Mouse (Mus musculus) limb, embryonic 10.5 days (tissue): Measurements from ENCODE around the gene Krtap2-4. TPM values are rescaled to one million over a fixed set of nuclear protein-coding genes. Genes with fewer than 3 reads are reported as not detected.
"Not testable (repeated sequence)": the region's sequence is repeated elsewhere in the genome, so short reads cannot be mapped to it uniquely, and the experiment has no call there.

Experiments used
- DNase-seq: peaks from one replicate; pipeline ENCODE4 v3.0.0-alpha.2; 2017; ENCODE audit warnings: low spot score
- H3K27ac ChIP-seq: fragments of 300-500 bp; sonication (generic); 2 replicates; pipeline ENCODE4 v1.5.1; 2016; ENCODE audit warnings: mild to moderate bottlenecking
- H3K27me3 ChIP-seq: fragments of 300-500 bp; sonication (generic); 2 replicates; pipeline ENCODE4 v1.6.1; 2016; ENCODE audit warnings: low read depth, mild to moderate bottlenecking; ENCODE audit not compliant: poor library complexity, severe bottlenecking
- H3K36me3 ChIP-seq: fragments of 300-500 bp; sonication (generic); 2 replicates; pipeline ENCODE4 v1.6.1; 2016; ENCODE audit warnings: mild to moderate bottlenecking, moderate library complexity
- H3K4me1 ChIP-seq: fragments of 300-500 bp; sonication (generic); 2 replicates; pipeline ENCODE4 v1.6.1; 2016
- H3K4me3 ChIP-seq: fragments of 300-500 bp; sonication (generic); 2 replicates; pipeline ENCODE4 v1.5.1; 2016; ENCODE audit warnings: mild to moderate bottlenecking, moderate library complexity
- H3K9me3 ChIP-seq: fragments of 300-500 bp; sonication (generic); replicated peaks from 2 replicates; pipeline ENCODE4 v1.6.1; 2016; ENCODE audit warnings: mild to moderate bottlenecking
- WGBS: fragments of 180-500 bp; shearing (Covaris S2); methylation state at CpG from one replicate; pipeline ENCODE4 v1.1.7; 2016; 5-methylcytosine and 5-hydroxymethylcytosine counted together
- polyA plus RNA-seq: library from polyadenylated mRNA; unstranded; fragments of >200 nt; fragmentation: Nextera tagmentation; extraction: Ambion mirVana; gene quantifications from 2 replicates; pipeline ENCODE4 v1.2.1, GENCODE M21; 2016

The Krtap2-4 gene
- polyA plus RNA-seq, 1 experiment from 2014 or later = not detected

- Histone ChIP-seq H3K9me3 (no peaks in the 10 kb centered on the region), H3K27ac (no peak overlapping the region), H3K36me3 (no peaks in the 10 kb centered on the region), H3K4me1 (peaks cover 2% of the 10 kb centered on the region; the same call in 1 of the 2 replicates), H3K27me3 (no peaks in the 10 kb centered on the region), H3K4me3 (no peak overlapping the region)
- DNase-seq = no peak
- WGBS = 85% methylated on average over 3 of the region's 3 CpGs
Measured at GRCm38 (mm10) chr11:99630890-99631289, 16.2 kb upstream of the Krtap2-4 start.

- WGBS = 84% methylated on average over 4 of the region's 4 CpGs
- no peaks in the 10 kb centered on the region for H3K9me3 ChIP-seq
- H3K4me1 ChIP-seq = no peaks in the 10 kb centered on the region
- no peaks in the 10 kb centered on the region for H3K27me3 ChIP-seq
- no peaks in the 10 kb centered on the region for H3K36me3 ChIP-seq
- DNase-seq = no peak
- no peak within 1 kb of the TSS for H3K27ac ChIP-seq
- no peak within 1 kb of the TSS for H3K4me3 ChIP-seq
Measured at GRCm38 (mm10) chr11:99628138-99628537, 13.5 kb upstream of the Krtap2-4 start, which contains the start of gene Krtap4-1. Gene Krtap4-1, minus strand, starts transcription at chr11:99628238.

GRCm38 (mm10) chr11:99620335-99620734 is 5.7 kb upstream of the Krtap2-4 start, which contains the start of gene Gm11562:
Gene Gm11562, minus strand, starts transcription at chr11:99620435.
- no peak for DNase-seq
- Histone ChIP-seq H3K4me3 (no peak within 1 kb of the TSS), H3K27me3 (no peaks in the 10 kb centered on the region), H3K9me3 (no peaks in the 10 kb centered on the region), H3K36me3 (no peaks in the 10 kb centered on the region), H3K27ac (no peak within 1 kb of the TSS), H3K4me1 (no peaks in the 10 kb centered on the region)
- 93% methylated on average over 2 of the region's 2 CpGs for WGBS

- WGBS = 72% methylated on average over 1 of the region's 2 CpGs
- H3K36me3 ChIP-seq = not testable (repeated sequence)
Measured at GRCm38 (mm10) chr11:99610089-99610488, 4.6 kb downstream of the Krtap2-4 start, which contains the start of gene Gm11937. Gene Gm11937, minus strand, starts transcription at chr11:99610189.

GRCm38 (mm10) chr11:99609126-99609525 is 5.5 kb downstream of the Krtap2-4 start:
- Histone ChIP-seq H3K4me1 (no peaks in the 10 kb centered on the region), H3K27me3 (no peaks in the 10 kb centered on the region), H3K36me3 (no peaks in the 10 kb centered on the region), H3K27ac (no peak overlapping the region), H3K4me3 (no peak overlapping the region), H3K9me3 (no peaks in the 10 kb centered on the region)
- WGBS = 73% methylated on average over 1 of the region's 1 CpGs
- DNase-seq = no peak

More at GRCm38 (mm10) chr11:99610089-99610488, 4.6 kb downstream of the Krtap2-4 start, which contains the start of gene Gm11937:
- not testable (repeated sequence) for H3K27me3 ChIP-seq, H3K4me1 ChIP-seq, H3K9me3 ChIP-seq, H3K27ac ChIP-seq, H3K4me3 ChIP-seq, DNase-seq

- WGBS = 52% methylated on average over 1 of the region's 1 CpGs
- not testable (repeated sequence) for H3K36me3 ChIP-seq, H3K9me3 ChIP-seq, DNase-seq, H3K4me1 ChIP-seq, H3K4me3 ChIP-seq, H3K27ac ChIP-seq, H3K27me3 ChIP-seq
Measured at GRCm38 (mm10) chr11:99603208-99603607, 11.4 kb downstream of the Krtap2-4 start, which contains the start of gene Gm11938. Gene Gm11938, minus strand, starts transcription at chr11:99603308.

- H3K27ac ChIP-seq, H3K9me3 ChIP-seq, H3K36me3 ChIP-seq, H3K27me3 ChIP-seq, H3K4me1 ChIP-seq, DNase-seq, H3K4me3 ChIP-seq: not testable (repeated sequence)
- 80% methylated on average over 6 of the region's 6 CpGs for WGBS
Measured at GRCm38 (mm10) chr11:99597742-99598141, 16.9 kb downstream of the Krtap2-4 start, which contains the start of gene Krtap9-3. Gene Krtap9-3, minus strand, starts transcription at chr11:99598105.

- Histone ChIP-seq H3K4me1 (no peaks in the 10 kb centered on the region), H3K27me3 (no peaks in the 10 kb centered on the region), H3K36me3 (no peaks in the 10 kb centered on the region), H3K27ac (no peak within 1 kb of the TSS), H3K9me3 (no peaks in the 10 kb centered on the region), H3K4me3 (no peak within 1 kb of the TSS)
- 87% methylated on average over 6 of the region's 6 CpGs for WGBS
- no peak for DNase-seq
Measured at GRCm38 (mm10) chr11:99590981-99591380, 23.7 kb downstream of the Krtap2-4 start, which contains the start of gene Krtap1-3. Gene Krtap1-3, minus strand, starts transcription at chr11:99591339.

- Histone ChIP-seq H3K27ac (no peak overlapping the region), H3K27me3 (no peaks in the 10 kb centered on the region), H3K9me3 (no peaks in the 10 kb centered on the region), H3K4me3 (no peak overlapping the region), H3K36me3 (no peaks in the 10 kb centered on the region), H3K4me1 (no peaks in the 10 kb centered on the region)
- 95% methylated on average over 7 of the region's 7 CpGs for WGBS
- DNase-seq = no peak
Measured at GRCm38 (mm10) chr11:99585096-99585495, 29.6 kb downstream of the Krtap2-4 start.

GRCm38 (mm10) chr11:99583245-99583704 is 31.4 kb downstream of the Krtap2-4 start, which contains the start of gene Krtap1-4:
Gene Krtap1-4, minus strand, starts transcription at chr11:99583654.
- no peaks in the 10 kb centered on the region for H3K4me1 ChIP-seq
- no peaks in the 10 kb centered on the region for H3K36me3 ChIP-seq
- no peaks in the 10 kb centered on the region for H3K27me3 ChIP-seq
- 75% methylated on average over 5 of the region's 5 CpGs for WGBS
- DNase-seq = no peak
- H3K9me3 ChIP-seq = no peaks in the 10 kb centered on the region
- H3K4me3 ChIP-seq = no peak within 1 kb of the TSS
- H3K27ac ChIP-seq = no peak within 1 kb of the TSS

GRCm38 (mm10) chr11:99581564-99581963 is 33.1 kb downstream of the Krtap2-4 start:
- H3K27me3 ChIP-seq = no peaks in the 10 kb centered on the region
- 88% methylated on average over 6 of the region's 6 CpGs for WGBS
- DNase-seq = no peak
- H3K9me3 ChIP-seq = no peaks in the 10 kb centered on the region
- H3K4me1 ChIP-seq = no peaks in the 10 kb centered on the region
- no peaks in the 10 kb centered on the region for H3K36me3 ChIP-seq
- H3K4me3 ChIP-seq = no peak overlapping the region
- H3K27ac ChIP-seq = no peak overlapping the region

GRCm38 (mm10) chr11:99581051-99581450 is 33.6 kb downstream of the Krtap2-4 start:
- Histone ChIP-seq H3K4me3 (no peak overlapping the region), H3K4me1 (no peaks in the 10 kb centered on the region), H3K27me3 (no peaks in the 10 kb centered on the region), H3K9me3 (no peaks in the 10 kb centered on the region), H3K36me3 (no peaks in the 10 kb centered on the region), H3K27ac (no peak overlapping the region)
- DNase-seq = no peak
- WGBS = 95% methylated on average over 5 of the region's 5 CpGs

- H3K27ac ChIP-seq = no peak within 1 kb of the TSS
- H3K27me3 ChIP-seq = no peaks in the 10 kb centered on the region
- H3K4me3 ChIP-seq = no peak within 1 kb of the TSS
- H3K36me3 ChIP-seq = no peaks in the 10 kb centered on the region
- 89% methylated on average over 6 of the region's 6 CpGs for WGBS
- no peaks in the 10 kb centered on the region for H3K4me1 ChIP-seq
- DNase-seq = no peak
- H3K9me3 ChIP-seq = no peaks in the 10 kb centered on the region
Measured at GRCm38 (mm10) chr11:99580636-99581035, 34.0 kb downstream of the Krtap2-4 start, which contains the start of gene Krtap1-5. Gene Krtap1-5, minus strand, starts transcription at chr11:99581016.
